ENCODE assay signal across 8 mouse cellular contexts in genomic region chr11:75140431-75140830, GRCm38 (mm10). TPM values are rescaled to one million over a fixed set of nuclear protein-coding genes. Genes with fewer than 3 reads are reported as not detected.
DNase-seq lines count a peak whose midpoint lies in the region; ATAC-seq lines count a peak whose summit lies in the region.
"Had no signal": no experiment of that assay in that cellular context is flagged by ENCODE, and none has a peak within 500 bp of the region (broad histone marks: within the 10 kb centered on the region; RNA-seq: fewer than 3 reads in every experiment).

No protein-coding gene starts in this region.

- peaks cover 57% of the 10 kb centered on the region for H3K4me1 ChIP-seq in neural tube, embryonic 13.5 days (replicated peaks)

- H3K27me3 ChIP-seq in neural tube, embryonic 13.5 days, result no peaks in the 10 kb centered on the region

- no peak for DNase-seq in neural tube, embryonic 10.5 days (ENCODE audit: extremely low spot score, low spot score)
- peak; percentile 47 for DNase-seq in heart, adult 8-10 months (ENCODE audit: low spot score)
- peak; percentile 49 to 61 for DNase-seq in kidney, postnatal 36 days
- no peak for DNase-seq in thymus, adult 18-20 months
- no peak for DNase-seq in spleen, adult 18-20 months
- DNase-seq: cerebellum, adult 11 months had no signal

- H3K9me3 ChIP-seq in neural tube, embryonic 13.5 days, result no peaks in the 10 kb centered on the region

- 72% methylated on average over 5 of the region's 5 CpGs for WGBS in neural tube, embryonic 13.5 days

- no peak overlapping the region for H3K9ac ChIP-seq in neural tube, embryonic 13.5 days

- no peak overlapping the region for H3K4me3 ChIP-seq in neural tube, embryonic 13.5 days

- no peak for ATAC-seq in neural tube, embryonic 13.5 days (ENCODE audit: low read depth)
- ATAC-seq in granulocyte monocyte progenitor cell, adult 5-6 weeks (replicated peaks; ENCODE audit: poor library complexity, severe bottlenecking), result no peak

- H3K27ac ChIP-seq in neural tube, embryonic 13.5 days (replicated peaks), result peak overlapping the region; percentile 59

- H3K4me2 ChIP-seq in neural tube, embryonic 13.5 days, result no peak overlapping the region

- H3K36me3 ChIP-seq in neural tube, embryonic 13.5 days, result peaks cover 27% of the 10 kb centered on the region

RNA-seq across cellular contexts. Expression of gene Hic1, which starts 28.9 kb away (rescaled TPM):
- 7.4 and 9.2 TPM in 2 replicates for polyA plus RNA-seq in neural tube, embryonic 13.5 days (2015; fragmentation: Nextera tagmentation; extraction: Ambion mirVana)
- total RNA-seq in heart, adult 8-10 months (2022), result 10 to 100 TPM in 3 of 4 experiments, 1 to 10 TPM in 1; 7.6 to 19.4 (median 16.8) TPM
- not detected in 2 replicates for total RNA-seq in granulocyte monocyte progenitor cell, adult 5-6 weeks (2014; fragmentation: Nextera tagmentation)
- total RNA-seq in granulocyte monocyte progenitor cell, adult 5-6 weeks (2017), result not detected in 2 replicates

RNA-seq across cellular contexts. Expression of gene Ovca2, which starts 38.2 kb away (rescaled TPM):
- 18.6 and 20.5 TPM in 2 replicates for polyA plus RNA-seq in neural tube, embryonic 13.5 days (2015; fragmentation: Nextera tagmentation; extraction: Ambion mirVana)
- 1 to 10 TPM; 5.6 to 6.9 (median 5.9) TPM for total RNA-seq in heart, adult 8-10 months (2022)
- total RNA-seq in granulocyte monocyte progenitor cell, adult 5-6 weeks (2014; fragmentation: Nextera tagmentation), result 17.1 and 20.1 TPM in 2 replicates
- total RNA-seq in granulocyte monocyte progenitor cell, adult 5-6 weeks (2017), result 16.1 and 16.4 TPM in 2 replicates

RNA-seq across cellular contexts. Expression of gene Dph1, which starts 50.6 kb away (rescaled TPM):
- polyA plus RNA-seq in neural tube, embryonic 13.5 days (2015; fragmentation: Nextera tagmentation; extraction: Ambion mirVana), result 13.7 and 15.0 TPM in 2 replicates
- 10 to 100 TPM in 2 of 4 experiments, 1 to 10 TPM in 2; 8.1 to 11.2 (median 9.7) TPM for total RNA-seq in heart, adult 8-10 months (2022)
- 7.6 and 17.1 TPM in 2 replicates for total RNA-seq in granulocyte monocyte progenitor cell, adult 5-6 weeks (2014; fragmentation: Nextera tagmentation)
- total RNA-seq in granulocyte monocyte progenitor cell, adult 5-6 weeks (2017), result 8.9 and 10.6 TPM in 2 replicates

RNA-seq across cellular contexts. Expression of gene Rtn4rl1, which starts 53.2 kb away (rescaled TPM):
- polyA plus RNA-seq in neural tube, embryonic 13.5 days (2015; fragmentation: Nextera tagmentation; extraction: Ambion mirVana), result 12.4 and 16.5 TPM in 2 replicates
- 1 to 10 TPM; 5.2 to 7.9 (median 6.8) TPM for total RNA-seq in heart, adult 8-10 months (2022)
- total RNA-seq in granulocyte monocyte progenitor cell, adult 5-6 weeks (2014; fragmentation: Nextera tagmentation), result 0.37 and 1.0 TPM in 2 replicates
- total RNA-seq in granulocyte monocyte progenitor cell, adult 5-6 weeks (2017), result 0.15 TPM in 1 of 2 replicates, not detected in the other

Comparison
In these comparisons a context has a peak if more than half of its experiments do, and no peak if none do; other contexts are left out.
1. DNase-seq: peak in heart, adult 8-10 months (single experiment) and kidney, postnatal 36 days (2 of 2); none in neural tube, embryonic 10.5 days (single experiment), thymus, adult 18-20 months (0 of 2) and spleen, adult 18-20 months (0 of 2).
2. RNA of gene Hic1, which starts 28.9 kb away (total RNA-seq): 7.6 to 19.4 TPM in heart, adult 8-10 months; not detected in granulocyte monocyte progenitor cell, adult 5-6 weeks; every median in the first group is over 4 times any median in the second.